Mouse (Mus musculus): ENCODE results near the gene Cbl. TPM values are rescaled to one million over a fixed set of nuclear protein-coding genes. Genes with fewer than 3 reads are reported as not detected.
A peak's percentile ranks its signal among the peaks of the same experiment; 100 is the strongest.

Cbl gene
- polyA plus RNA-seq, 1 experiment from 2014 or later: 13.0 TPM

DNA sequence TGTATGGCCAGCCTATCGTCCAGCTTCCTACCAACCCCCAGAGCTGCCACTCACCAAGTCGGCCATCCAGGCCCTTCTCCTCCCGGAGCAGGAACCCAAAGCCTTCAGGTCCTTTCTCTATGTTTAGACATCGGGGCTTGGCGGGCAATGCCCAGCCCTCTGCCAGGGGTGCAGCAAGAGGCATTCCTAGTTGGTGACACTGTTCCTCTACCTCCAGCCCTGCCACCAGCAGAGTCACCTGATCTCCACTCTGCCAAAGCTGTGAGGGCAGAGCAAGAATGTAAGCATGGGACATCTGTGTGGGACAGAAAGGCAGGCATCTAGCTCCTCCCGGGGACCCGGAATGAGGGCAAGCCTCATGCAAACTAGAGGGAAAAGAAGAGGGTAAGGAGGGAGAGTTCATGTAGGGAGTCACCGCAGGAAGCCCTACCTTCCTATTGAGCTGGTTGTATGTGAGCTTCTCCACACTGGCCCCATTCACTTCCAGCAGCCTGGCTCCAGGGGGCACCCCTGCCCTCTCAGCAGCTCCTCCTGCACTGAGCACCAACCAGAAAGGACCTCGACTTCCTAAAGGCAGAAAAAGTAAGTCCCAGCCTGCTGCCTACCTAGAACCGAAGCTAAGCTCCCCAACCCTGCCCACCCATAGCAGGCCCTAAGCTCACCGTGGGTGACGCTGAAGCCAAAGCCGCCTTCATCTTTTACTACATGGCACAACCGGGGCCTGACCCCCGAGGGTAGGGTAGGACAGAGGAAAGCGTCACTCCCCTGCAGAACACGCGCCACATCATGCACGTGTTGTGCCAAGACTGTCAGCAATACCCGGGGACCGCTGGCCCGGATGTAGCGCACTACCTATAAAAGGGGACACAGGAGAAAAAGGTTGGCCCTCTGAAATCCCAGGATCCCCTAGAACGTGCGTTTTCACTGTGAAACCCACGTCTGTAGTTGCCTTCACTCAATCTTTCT, 15.6 kb upstream of the Cbl start:
- Histone ChIP-seq H3K9ac (ENCODE audit: low read length) (peak overlapping the region; percentile 61), H3K9me3 (replicated peaks; ENCODE audit: control insufficient read depth, low read length) (no peaks in the 10 kb centered on the region), H3K4me3 (ENCODE audit: low read length) (0 out of 2 replicates have a peak overlapping the region, but pooled peaks have one; percentile 1), H3K4me2 (ENCODE audit: low read depth, low read length) (peak overlapping the region; percentile 35; the same call in 1 of the 2 replicates), H3K27ac (ENCODE audit: low read length) (no peak overlapping the region), H3K27me3 (ENCODE audit: control insufficient read depth, insufficient read depth, low read length) (0 out of 2 replicates have a peak, but pooled peaks cover 3% of the 10 kb centered on the region), H3K4me1 (ENCODE audit: control insufficient read depth, insufficient read depth, low read length) (peaks cover 2% of the 10 kb centered on the region; the same call in 1 of the 2 replicates), H3K36me3 (ENCODE audit: control insufficient read depth, insufficient read depth) (no peaks in the 10 kb centered on the region)
- peak; percentile 87 for ATAC-seq (replicated peaks; ENCODE audit: extremely low read depth, insufficient read depth, low FRiP score)
- whole genome bisulfite sequencing: 37% methylated on average over 26 of the region's 26 CpGs

- no peak for ATAC-seq (replicated peaks; ENCODE audit: extremely low read depth, insufficient read depth, low FRiP score)
- Histone ChIP-seq H3K9ac (ENCODE audit: low read length) (no peak overlapping the region), H3K27me3 (ENCODE audit: control insufficient read depth, insufficient read depth, low read length) (0 out of 2 replicates have a peak, but pooled peaks cover 3% of the 10 kb centered on the region), H3K4me3 (ENCODE audit: low read length) (no peak overlapping the region), H3K36me3 (ENCODE audit: control insufficient read depth, insufficient read depth) (no peaks in the 10 kb centered on the region), H3K4me1 (ENCODE audit: control insufficient read depth, insufficient read depth, low read length) (peaks cover 2% of the 10 kb centered on the region; the same call in 1 of the 2 replicates), H3K4me2 (ENCODE audit: low read depth, low read length) (no peak overlapping the region), H3K27ac (ENCODE audit: low read length) (no peak overlapping the region), H3K9me3 (replicated peaks; ENCODE audit: control insufficient read depth, low read length) (no peaks in the 10 kb centered on the region)
- 70% methylated on average over 6 of the region's 6 CpGs for WGBS
These were observed 14.1 kb upstream of the Cbl start for GRCm38 (mm10) chr9:44247907-44248306.

DNA sequence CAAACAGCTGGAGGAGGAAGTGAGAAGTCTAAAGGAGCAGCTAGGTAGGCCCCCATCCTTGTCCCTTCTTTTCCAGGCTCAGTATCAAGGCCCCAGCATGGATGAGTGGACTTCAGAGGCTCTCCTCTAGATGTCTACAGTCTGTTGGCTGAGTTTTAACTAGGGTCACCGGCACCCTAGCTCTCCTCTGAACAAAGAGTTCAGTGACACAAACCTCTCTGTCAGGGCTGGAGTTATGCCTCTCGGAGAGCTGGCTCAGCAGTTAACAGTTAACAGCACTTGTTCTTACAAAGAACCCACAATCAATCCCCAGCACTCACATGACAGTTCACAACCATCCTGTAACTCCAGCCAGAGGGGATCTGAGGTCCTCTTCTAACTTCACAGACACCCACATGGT, 9.8 kb upstream of the Cbl start:
- H3K36me3 ChIP-seq (ENCODE audit: control insufficient read depth, insufficient read depth): no peaks in the 10 kb centered on the region
- no peak overlapping the region for H3K4me2 ChIP-seq (ENCODE audit: low read depth, low read length)
- H3K9ac ChIP-seq (ENCODE audit: low read length): no peak overlapping the region
- WGBS: 43% methylated on average over 2 of the region's 2 CpGs
- H3K4me3 ChIP-seq (ENCODE audit: low read length): no peak overlapping the region
- no peak overlapping the region for H3K27ac ChIP-seq (ENCODE audit: low read length)
- 0 out of 2 replicates have a peak, but pooled peaks cover 3% of the 10 kb centered on the region for H3K27me3 ChIP-seq (ENCODE audit: control insufficient read depth, insufficient read depth, low read length)
- H3K9me3 ChIP-seq (replicated peaks; ENCODE audit: control insufficient read depth, low read length): no peaks in the 10 kb centered on the region
- H3K4me1 ChIP-seq (ENCODE audit: control insufficient read depth, insufficient read depth, low read length): no peaks in the 10 kb centered on the region
- ATAC-seq (replicated peaks; ENCODE audit: extremely low read depth, insufficient read depth, low FRiP score): no peak

GRCm38 (mm10) chr9:44241418-44241817, 7.6 kb upstream of the Cbl start:
- no peak overlapping the region for H3K9ac ChIP-seq (ENCODE audit: low read length)
- no peaks in the 10 kb centered on the region for H3K36me3 ChIP-seq (ENCODE audit: control insufficient read depth, insufficient read depth)
- no peaks in the 10 kb centered on the region for H3K9me3 ChIP-seq (replicated peaks; ENCODE audit: control insufficient read depth, low read length)
- no peak overlapping the region for H3K27ac ChIP-seq (ENCODE audit: low read length)
- H3K27me3 ChIP-seq (ENCODE audit: control insufficient read depth, insufficient read depth, low read length): no peaks in the 10 kb centered on the region
- no peak overlapping the region for H3K4me2 ChIP-seq (ENCODE audit: low read depth, low read length)
- 48% methylated on average over 9 of the region's 9 CpGs for WGBS
- no peak overlapping the region for H3K4me3 ChIP-seq (ENCODE audit: low read length)
- ATAC-seq (replicated peaks; ENCODE audit: extremely low read depth, insufficient read depth, low FRiP score): no peak
- H3K4me1 ChIP-seq (ENCODE audit: control insufficient read depth, insufficient read depth, low read length): no peaks in the 10 kb centered on the region

DNA sequence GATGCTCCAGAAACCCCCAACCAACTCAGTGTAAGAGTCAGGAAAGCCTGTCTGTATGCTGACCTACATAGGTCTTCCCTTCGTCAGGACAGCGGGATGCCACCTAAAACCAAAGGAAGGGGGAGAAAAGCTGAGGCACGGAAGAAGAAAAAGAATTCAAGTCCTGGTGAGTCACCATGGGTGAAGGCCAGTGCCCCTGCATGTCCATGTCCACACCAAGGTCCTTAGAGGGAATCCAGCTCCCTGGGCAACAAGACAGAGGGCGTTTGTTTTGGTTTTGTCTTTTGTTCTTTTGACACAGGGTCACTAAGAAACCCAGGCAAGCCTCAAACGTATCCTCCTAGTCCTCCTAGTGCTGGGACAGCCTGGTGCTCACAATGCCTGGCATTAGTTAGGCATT, 7.1 kb upstream of the Cbl start:
- Histone ChIP-seq H3K9ac (ENCODE audit: low read length) (no peak overlapping the region), H3K36me3 (ENCODE audit: control insufficient read depth, insufficient read depth) (no peaks in the 10 kb centered on the region), H3K4me1 (ENCODE audit: control insufficient read depth, insufficient read depth, low read length) (no peaks in the 10 kb centered on the region), H3K4me2 (ENCODE audit: low read depth, low read length) (no peak overlapping the region), H3K4me3 (ENCODE audit: low read length) (no peak overlapping the region), H3K9me3 (replicated peaks; ENCODE audit: control insufficient read depth, low read length) (no peaks in the 10 kb centered on the region), H3K27me3 (ENCODE audit: control insufficient read depth, insufficient read depth, low read length) (no peaks in the 10 kb centered on the region), H3K27ac (ENCODE audit: low read length) (no peak overlapping the region)
- 62% methylated on average over 5 of the region's 5 CpGs for WGBS
- ATAC-seq (replicated peaks; ENCODE audit: extremely low read depth, insufficient read depth, low FRiP score): no peak

DNA sequence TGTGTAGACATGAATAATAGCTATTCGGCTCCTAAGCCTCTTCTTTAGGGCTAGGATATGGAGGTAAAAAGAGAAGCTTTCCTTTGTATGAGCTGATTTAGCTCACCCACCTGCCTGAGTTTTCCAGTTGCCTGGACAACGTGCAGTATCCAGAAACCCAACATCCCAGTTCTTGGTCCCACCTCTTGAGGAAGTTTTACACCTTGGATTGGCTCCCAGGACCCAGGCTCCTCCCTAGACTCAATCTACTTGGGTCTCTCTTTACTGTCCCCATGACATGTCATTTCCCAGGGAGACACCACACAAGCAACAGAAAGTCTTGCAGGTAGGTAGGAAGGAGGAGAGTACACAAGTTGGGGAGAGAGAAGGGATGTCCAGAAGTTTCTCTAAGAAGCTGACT, 6.5 kb upstream of the Cbl start, which contains the start of gene Ccdc153:
Gene Ccdc153 (plus strand): TSS at position 278 of the 400 bp plus-strand sequence.
- H3K9me3 ChIP-seq (replicated peaks; ENCODE audit: control insufficient read depth, low read length): no peaks in the 10 kb centered on the region
- no peak within 1 kb of the TSS for H3K4me2 ChIP-seq (ENCODE audit: low read depth, low read length)
- H3K36me3 ChIP-seq (ENCODE audit: control insufficient read depth, insufficient read depth): no peaks in the 10 kb centered on the region
- no peak for ATAC-seq (replicated peaks; ENCODE audit: extremely low read depth, insufficient read depth, low FRiP score)
- H3K9ac ChIP-seq (ENCODE audit: low read length): no peak within 1 kb of the TSS
- 54% methylated on average over 2 of the region's 2 CpGs for WGBS
- H3K4me3 ChIP-seq (ENCODE audit: low read length): no peak within 1 kb of the TSS
- no peak within 1 kb of the TSS for H3K27ac ChIP-seq (ENCODE audit: low read length)
- H3K27me3 ChIP-seq (ENCODE audit: control insufficient read depth, insufficient read depth, low read length): no peaks in the 10 kb centered on the region
- no peaks in the 10 kb centered on the region for H3K4me1 ChIP-seq (ENCODE audit: control insufficient read depth, insufficient read depth, low read length)

GRCm38 (mm10) chr9:44239447-44239846, 5.6 kb upstream of the Cbl start:
- Histone ChIP-seq H3K27ac (ENCODE audit: low read length) (no peak overlapping the region; the same call in 1 of the 2 replicates), H3K4me3 (ENCODE audit: low read length) (no peak overlapping the region), H3K4me2 (ENCODE audit: low read depth, low read length) (no peak overlapping the region), H3K27me3 (ENCODE audit: control insufficient read depth, insufficient read depth, low read length) (no peaks in the 10 kb centered on the region), H3K9me3 (replicated peaks; ENCODE audit: control insufficient read depth, low read length) (no peaks in the 10 kb centered on the region), H3K9ac (ENCODE audit: low read length) (no peak overlapping the region), H3K4me1 (ENCODE audit: control insufficient read depth, insufficient read depth, low read length) (peaks cover 4% of the 10 kb centered on the region; the same call in 1 of the 2 replicates), H3K36me3 (ENCODE audit: control insufficient read depth, insufficient read depth) (no peaks in the 10 kb centered on the region)
- 6% methylated on average over 5 of the region's 5 CpGs for whole genome bisulfite sequencing
- no peak for ATAC-seq (replicated peaks; ENCODE audit: extremely low read depth, insufficient read depth, low FRiP score)

DNA sequence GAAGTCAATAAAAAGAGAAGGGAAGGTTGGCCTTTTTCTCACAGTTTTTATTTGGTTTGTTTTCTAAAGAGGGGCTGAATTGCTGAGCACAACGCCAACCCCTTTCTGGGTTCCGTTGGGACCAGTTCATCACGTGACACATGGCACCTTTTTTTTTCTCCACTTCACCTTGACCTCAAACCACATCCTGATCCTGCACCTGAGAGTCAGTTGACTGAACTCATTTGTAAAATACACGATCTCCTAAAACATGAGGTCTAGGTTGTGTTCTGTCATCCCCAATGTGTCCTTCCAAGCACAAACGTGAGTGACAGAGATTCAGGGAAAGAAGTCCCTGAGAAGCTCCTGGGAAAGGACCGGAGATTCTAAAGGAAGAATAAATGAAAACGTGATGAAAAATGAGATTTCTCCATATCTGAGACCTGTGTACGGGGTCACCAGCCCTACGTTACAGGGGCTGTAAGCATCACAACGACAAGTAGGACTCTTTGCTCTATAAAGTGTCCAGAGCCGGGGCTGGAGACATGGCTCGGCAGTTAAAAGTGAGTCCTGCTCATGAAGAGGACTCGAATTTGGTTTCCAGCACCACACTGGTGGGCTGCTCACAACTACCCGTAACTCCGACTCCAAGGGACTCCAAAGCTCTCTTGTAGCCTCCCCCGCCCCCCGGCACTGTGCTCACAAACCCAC, 4.8 kb upstream of the Cbl start:
- H3K9ac ChIP-seq (ENCODE audit: low read length): no peak overlapping the region
- no peak for ATAC-seq (replicated peaks; ENCODE audit: extremely low read depth, insufficient read depth, low FRiP score)
- no peaks in the 10 kb centered on the region for H3K27me3 ChIP-seq (ENCODE audit: control insufficient read depth, insufficient read depth, low read length)
- H3K4me1 ChIP-seq (ENCODE audit: control insufficient read depth, insufficient read depth, low read length): peaks cover 7% of the 10 kb centered on the region; the same call in 1 of the 2 replicates
- no peak overlapping the region for H3K4me2 ChIP-seq (ENCODE audit: low read depth, low read length)
- no peak overlapping the region for H3K4me3 ChIP-seq (ENCODE audit: low read length)
- no peaks in the 10 kb centered on the region for H3K9me3 ChIP-seq (replicated peaks; ENCODE audit: control insufficient read depth, low read length)
- no peaks in the 10 kb centered on the region for H3K36me3 ChIP-seq (ENCODE audit: control insufficient read depth, insufficient read depth)
- 72% methylated on average over 17 of the region's 17 CpGs for WGBS
- peak overlapping the region; percentile 73; the same call in 1 of the 2 replicates for H3K27ac ChIP-seq (ENCODE audit: low read length)
